Mouse (Mus musculus) ES-Bruce4 (cell line): ENCODE results near the gene Shisa8.

Experiments
- CTCF ChIP-seq: IDR thresholded peaks from one replicate; pipeline ENCODE4 v1.8.1; 2011; ENCODE audit warnings: low read depth, low read length
- EP300 ChIP-seq: IDR thresholded peaks from 2 replicates; pipeline ENCODE4 v1.6.1; 2011; ENCODE audit warnings: low read depth, low read length; ENCODE audit not compliant: insufficient read depth
- POLR2A ChIP-seq: IDR thresholded peaks from one replicate; pipeline ENCODE4 v1.8.1; 2011; ENCODE audit warnings: low read length; ENCODE audit not compliant: insufficient read depth

- TF ChIP-seq EP300 (no peak), CTCF (no peak), POLR2A (no peak)
Measured at GRCm38 (mm10) chr15:82223657-82224601, 11.3 kb upstream of the Shisa8 start, which contains the start of gene Tnfrsf13c.
